Mouse (Mus musculus) spleen, adult 18-20 months (tissue): ENCODE data around the gene Filip1.

Experiments
- DNase-seq, 2 experiments: peaks; one replicate each; pipeline ENCODE4 v3.0.0; 2022; ENCODE audit warnings: mixed read lengths in 2 of 2

The Filip1 gene

DNA sequence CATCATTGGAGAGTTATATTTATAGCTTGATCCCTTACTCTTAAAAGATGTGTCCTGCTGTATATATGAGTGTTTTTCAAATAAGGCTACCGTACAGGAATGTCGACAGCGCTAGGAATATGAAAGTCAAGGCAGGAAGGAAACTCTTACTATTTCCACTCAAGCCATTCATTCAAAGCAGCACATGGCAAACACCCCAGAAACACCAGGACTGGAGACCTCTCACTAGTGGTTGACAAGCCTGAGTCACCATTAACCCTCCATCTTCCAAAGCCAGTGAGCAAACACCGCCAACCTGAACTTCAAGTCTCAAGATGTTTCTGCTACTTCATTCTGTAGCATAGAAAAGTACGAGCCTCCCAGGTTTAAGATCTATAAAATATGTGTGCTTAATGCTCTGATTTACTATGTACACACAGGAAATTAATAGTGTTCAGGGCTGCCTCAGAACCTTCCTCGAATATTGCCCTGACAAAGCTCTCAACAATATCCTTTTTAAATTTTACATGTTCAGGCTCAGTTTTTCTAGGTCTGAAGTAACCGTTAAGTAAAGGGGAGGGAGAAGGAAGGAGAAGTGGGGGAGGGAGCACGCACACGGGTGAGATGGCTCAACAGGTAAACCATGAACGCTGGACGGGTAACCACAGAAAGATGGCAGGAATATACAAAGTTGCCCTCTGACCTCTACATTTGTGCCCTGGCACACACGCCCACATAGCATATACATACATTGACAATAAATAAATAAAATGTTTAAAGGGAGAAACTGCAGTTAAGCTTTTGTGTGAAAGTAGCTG is 34.2 kb downstream of the Filip1 start:
- DNase-seq, result no peak

DNA sequence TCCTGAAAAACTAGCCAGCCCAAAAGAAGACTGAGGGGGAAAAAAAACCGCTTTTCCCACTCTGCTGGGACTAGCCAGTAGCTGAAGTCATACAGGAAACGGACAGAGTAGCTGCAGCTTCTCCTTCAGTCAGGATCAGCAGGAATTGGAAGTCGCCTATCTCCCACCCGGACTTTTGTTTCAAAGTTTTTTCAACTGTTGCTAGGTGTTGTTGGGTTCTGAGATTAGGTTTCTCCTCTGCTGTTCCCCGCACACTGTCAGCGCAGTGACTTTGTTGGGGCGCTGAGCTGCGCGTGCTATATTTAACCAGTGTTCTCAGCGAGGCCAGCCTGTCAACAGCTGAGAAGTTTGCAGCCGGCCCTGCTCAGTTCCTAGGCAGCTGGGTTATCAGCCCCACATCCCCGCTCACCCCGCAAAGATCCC is 35.1 kb downstream of the Filip1 start:
- DNase-seq, result no peak

- no peak for DNase-seq
Measured at GRCm38 (mm10) chr9:79976789-79977188, 35.9 kb downstream of the Filip1 start.

GRCm38 (mm10) chr9:79975121-79975520 is 37.5 kb downstream of the Filip1 start:
- DNase-seq, result no peak

DNA sequence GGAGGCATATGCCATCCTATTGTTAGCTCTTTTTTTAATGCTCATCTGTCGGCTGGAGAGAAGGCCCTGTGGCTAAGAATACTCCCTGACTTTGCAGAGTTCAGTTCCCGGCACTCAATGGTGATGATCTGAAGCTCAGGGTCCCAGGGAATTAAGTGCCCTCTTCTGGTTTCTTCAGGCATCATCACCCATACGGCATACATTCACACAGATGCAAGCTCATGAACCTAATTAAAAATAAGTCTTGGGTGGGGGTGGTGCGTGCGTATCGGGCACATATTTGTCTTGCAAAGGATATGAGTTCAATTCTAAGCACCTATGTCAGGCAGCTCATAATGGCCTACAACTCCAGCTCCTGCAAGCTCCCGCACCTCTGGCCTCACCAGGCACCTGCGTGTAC is 39.1 kb downstream of the Filip1 start:
- DNase-seq, result no peak

- DNase-seq, result no peak
Measured at GRCm38 (mm10) chr9:79972705-79973104, 39.9 kb downstream of the Filip1 start.

- DNase-seq, result no peak
Measured at GRCm38 (mm10) chr9:79971619-79972018, 41.0 kb downstream of the Filip1 start.

- no peak for DNase-seq
Measured at GRCm38 (mm10) chr9:79970659-79971118, 42.0 kb downstream of the Filip1 start.

DNA sequence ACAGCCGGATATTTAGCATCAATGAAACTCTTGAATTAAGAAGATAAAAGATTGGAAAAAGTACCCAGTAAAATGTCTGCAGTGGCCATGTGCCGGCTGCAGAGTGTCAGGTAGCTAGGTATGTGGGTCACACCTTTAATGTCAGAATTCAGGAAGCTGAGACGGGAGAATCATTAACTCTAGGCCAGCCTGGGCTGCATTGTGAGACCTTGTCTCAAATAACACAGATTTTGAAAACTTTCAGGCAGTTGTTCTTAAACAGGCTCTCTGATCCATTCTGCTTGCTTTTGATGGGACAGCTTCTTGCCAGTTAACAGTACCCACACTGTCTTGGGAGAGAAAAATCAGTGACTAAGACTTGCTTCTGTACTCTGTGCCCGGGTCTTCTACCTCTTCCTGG is 43.1 kb downstream of the Filip1 start:
- DNase-seq, result no peak

DNA sequence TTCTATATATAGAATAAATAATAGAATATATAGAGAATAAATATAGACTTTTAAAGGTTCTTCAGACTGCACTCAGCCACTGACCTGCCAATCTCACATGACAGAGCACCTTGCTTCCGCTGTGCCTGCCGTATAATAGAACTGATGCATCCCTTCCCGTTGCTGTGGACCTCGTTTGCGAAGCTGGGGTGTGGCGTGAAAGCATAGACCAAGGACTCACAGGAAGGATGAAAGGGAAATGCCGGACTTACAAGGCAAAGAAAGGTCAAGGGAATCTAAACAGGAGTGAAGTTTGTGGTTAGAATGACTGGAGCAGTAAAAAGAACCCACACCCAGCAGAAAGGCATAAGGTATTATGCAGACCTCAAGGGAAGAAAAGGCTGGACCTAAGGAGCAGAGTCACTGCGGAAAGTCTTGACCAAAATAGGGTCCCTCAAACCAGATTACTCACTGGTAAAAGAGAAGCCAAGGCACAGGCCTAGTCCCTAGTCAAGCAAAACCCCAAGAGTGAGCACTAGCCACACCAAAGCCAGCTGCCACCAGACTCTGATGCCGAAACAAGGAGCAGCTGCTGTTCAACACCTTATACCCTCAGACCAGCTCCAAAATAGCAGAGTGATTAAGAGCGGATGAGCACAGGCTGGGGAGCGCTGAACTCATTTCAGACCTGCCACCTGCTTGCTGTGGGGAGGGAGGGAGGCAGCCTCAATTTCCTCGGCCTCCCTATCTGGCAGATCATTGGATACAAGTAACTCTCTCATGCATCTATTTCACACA is 45.8 kb downstream of the Filip1 start:
- DNase-seq, result no peak

DNA sequence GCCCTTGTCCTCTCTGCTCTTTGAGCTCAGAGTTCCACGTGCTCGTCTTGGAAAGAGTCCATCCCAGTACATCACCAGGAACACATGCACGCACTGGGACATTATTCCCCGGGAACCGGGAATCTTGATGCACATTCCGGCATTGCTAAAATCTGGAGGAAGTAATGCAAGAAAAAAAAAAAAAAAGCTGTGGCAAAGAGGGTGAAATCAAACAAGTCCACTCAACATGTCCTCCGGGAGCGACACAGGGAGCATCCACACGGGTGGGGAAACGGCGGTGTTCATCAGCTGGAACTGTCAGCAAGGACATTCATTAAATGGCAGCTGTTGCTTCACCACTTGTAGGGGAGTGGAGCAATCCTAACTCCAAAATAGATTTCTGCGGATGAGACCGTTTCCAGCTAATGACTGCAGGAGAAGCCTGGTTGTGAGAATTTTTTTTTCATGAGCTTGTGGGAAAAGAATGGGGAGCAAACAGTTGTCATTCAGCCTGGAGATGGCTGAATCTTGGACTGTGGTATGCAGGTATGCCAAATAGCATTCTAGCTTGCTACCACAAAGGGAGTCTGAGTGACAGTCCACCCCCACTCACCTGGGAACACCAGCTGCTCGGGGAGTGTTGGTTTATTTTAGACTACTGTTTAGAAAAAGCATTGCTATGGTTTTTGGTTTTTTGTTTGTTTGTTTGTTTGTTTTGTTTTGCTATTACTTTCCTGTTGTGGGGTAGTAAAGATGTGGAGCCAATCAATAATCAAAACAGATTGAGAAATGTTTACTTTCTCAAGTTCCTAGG is 46.9 kb downstream of the Filip1 start:
- no peak for DNase-seq

DNA sequence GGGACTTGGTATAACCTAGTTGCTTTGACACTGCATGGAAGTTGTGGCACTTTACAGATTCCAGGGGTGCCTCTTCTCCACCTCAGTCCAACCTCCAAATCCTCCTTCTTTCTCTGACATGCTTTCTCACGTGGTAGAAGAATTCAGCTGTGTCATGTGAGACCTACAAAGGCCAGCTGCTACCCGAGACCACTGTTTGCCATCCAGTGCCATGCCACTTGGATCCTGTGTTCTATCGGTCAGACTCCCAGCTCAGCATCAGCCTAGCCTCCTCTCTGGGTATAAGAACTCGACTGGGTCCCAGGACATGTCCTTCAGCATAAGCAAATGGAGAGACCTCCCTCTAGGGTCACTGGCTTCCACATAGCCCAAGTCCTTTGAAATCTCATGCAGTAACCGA is 47.6 kb downstream of the Filip1 start:
- no peak for DNase-seq

DNA sequence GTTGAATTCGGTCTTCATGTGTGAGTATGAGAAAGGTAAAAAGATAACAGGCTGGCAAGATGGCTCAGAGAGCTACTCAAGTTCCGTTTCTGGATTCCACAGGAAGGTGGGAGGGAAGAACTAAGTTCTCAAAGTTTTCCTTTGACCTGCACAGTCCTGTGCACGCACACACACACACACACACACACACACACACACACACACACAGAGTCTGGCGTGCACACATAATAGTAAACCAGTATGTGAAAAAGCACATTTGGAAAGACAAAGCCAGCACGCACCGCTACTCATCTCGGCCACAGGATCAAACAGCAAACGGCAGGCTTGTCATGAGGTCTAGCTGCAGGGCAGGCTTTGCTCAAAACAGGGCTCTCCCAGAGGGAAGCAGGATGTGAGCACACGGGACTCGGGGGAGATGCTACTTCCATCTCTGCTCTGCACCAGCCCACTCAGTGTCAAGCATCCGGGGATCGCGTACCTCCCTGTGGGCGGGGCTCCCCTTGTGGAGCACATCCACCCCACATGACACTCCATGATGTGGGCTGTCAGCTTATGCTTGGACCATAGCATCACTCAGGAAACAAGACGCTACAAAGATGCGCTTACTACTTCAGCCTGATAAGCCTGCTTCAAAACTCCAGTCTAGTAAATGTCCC is 50.9 kb downstream of the Filip1 start:
- DNase-seq, result no peak

DNA sequence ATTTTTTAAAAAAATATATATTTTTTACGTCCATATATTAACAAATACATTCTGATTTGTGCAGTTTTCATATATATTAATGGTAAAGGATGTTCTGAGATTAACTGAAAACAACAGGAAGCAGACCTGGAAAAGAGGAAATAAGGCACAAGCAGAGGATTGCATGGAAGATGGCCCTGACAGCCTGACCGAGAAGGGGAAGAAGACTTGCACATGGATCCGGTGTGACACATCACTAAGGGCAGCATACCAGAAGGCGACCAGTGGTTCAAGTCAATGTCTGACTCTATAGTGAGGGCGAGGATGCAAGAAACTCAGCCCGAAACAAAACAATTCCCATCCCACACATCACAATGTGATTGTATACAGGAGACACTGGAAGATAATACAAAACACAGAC is 52.2 kb downstream of the Filip1 start:
- DNase-seq, result no peak

DNA sequence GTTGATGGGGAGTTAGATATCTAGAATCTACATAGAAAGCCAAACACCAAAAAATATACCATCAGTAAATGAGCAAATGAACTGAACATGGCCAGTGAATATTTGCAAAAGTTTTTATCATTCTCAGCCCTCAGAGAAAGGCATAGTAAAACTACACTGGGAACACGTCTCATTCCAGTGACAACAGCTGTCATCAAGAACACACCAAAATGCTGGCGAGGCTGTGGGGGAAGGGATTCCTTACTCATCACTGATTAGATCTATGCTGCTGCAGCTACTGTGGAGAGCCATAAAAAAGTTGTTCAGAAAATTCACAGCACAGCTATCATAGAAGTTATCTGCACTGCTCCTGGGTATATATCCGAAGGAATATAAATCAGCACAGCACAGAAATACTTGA is 54.3 kb downstream of the Filip1 start:
- DNase-seq, result no peak

- no peak for DNase-seq
Measured at GRCm38 (mm10) chr9:79954944-79955343, 57.7 kb downstream of the Filip1 start.

GRCm38 (mm10) chr9:79951984-79952383 is 60.7 kb downstream of the Filip1 start:
- no peak for DNase-seq

GRCm38 (mm10) chr9:79951339-79951738 is 61.3 kb downstream of the Filip1 start:
- no peak for DNase-seq

DNA sequence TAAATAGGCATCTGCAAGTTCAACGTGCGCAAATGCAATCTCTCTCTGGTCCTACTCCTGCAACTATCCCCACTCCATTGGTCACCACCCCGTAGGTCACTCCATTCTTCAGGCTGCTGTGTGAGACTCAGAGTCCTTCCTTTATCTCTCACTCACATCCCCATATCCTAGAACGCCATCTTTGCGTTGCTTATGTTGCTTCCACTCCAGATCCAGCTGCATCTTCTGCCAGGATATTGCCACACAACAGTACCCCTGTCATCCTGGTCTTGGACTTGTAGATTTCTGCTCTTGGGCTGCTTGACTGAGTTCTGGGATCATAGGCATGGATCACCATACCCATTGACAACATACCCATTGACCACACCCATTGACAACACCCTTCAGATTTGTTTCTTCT is 62.0 kb downstream of the Filip1 start:
- DNase-seq, result no peak

- no peak for DNase-seq
Measured at GRCm38 (mm10) chr9:79950038-79950437, 62.6 kb downstream of the Filip1 start.

DNA sequence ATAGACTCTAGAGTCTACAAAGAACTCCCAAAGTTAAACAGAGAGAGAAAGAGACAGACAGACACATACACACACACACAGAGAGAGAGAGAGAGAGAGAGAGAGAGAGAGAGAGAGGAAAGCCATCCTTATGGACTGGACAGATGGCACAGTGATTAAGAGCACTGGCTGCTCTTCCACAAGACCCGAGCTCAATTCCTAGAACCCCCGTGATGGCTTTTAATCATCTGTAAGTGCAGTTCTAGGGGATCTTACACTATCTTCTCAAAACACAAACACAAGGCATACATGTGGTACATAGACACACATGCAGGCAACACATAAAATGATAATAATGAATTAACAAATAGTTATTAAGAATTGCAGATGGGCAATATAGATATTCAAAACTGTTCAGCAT is 64.3 kb downstream of the Filip1 start:
- DNase-seq, result no peak

DNA sequence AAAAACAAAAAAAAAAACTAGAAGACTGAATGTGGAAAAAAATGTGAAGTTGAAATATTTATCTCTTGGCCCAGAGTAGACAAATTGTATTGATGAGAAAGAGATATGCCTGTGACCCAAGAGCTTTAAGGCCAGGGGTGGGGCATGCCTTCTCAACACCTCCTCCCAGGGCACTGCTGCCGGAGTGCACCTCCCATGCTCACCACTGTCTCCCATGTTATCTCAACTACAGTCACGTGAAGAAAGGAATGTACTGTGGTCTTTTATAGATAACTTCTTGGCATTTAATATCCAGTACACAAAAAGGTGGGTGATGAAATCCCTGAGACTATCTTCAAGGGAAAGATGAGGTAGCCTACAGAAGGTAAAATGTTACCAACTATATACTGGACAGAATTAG is 64.7 kb downstream of the Filip1 start:
- DNase-seq, result no peak

DNA sequence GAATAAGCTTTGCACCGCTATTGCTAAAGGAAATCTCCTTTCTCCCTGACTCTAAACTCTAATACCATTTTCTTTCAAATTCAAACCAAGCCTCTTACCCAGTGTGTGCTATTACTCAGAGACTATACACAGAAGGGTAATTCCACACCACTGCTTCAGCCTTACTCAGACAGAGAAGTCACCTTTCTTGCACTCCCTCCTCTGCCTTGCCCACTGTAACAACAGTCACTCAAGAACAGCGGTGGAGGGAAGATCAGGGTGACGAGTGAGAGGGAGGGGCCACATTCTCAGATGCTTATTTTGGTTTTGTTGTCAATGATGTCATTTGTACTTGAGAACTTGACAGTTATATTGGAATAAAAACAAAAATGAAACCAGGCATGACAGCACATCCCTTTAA is 65.2 kb downstream of the Filip1 start:
- no peak for DNase-seq
